Mouse (Mus musculus): ENCODE measurements at regions not wholly inside any gene's neighbourhood (a gene's known extent, or its start where the extent isn't known, plus 50 kb on each side); places are given as distances from the start of the nearest gene placed in this dataset.

DNA sequence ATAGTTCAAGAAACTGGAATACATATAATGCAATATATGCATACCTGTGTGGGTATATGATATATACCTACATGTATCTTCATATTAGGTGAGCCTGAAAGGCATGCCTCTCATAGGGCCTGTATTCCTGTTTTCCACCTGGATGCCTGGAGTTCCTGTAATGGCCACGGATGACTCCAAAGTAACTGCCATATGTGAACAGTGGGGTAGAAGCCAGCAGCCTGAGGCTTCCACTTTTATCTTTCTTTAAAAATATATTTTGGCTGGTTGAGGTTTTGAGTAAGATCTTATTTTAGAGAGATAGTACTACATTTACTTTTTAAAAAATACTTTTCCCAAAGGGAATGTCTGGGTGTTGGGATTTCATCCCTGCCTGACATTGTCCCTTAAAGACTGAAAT is 850.8 kb downstream of the 5730522E02Rik start:
- TF ChIP-seq CTCF (IDR thresholded peaks at IDR 0.05; ENCODE audit: control insufficient read depth, insufficient read depth, low read length) = no peak
- TF ChIP-seq POLR2A (IDR thresholded peaks at IDR 0.05; ENCODE audit: borderline replicate concordance, control insufficient read depth, low read depth, low read length) = no peak
